Mouse (Mus musculus): ENCODE data around the gene Narfl. TPM values are rescaled to one million over a fixed set of nuclear protein-coding genes. Genes with fewer than 3 reads are reported as not detected.

Narfl gene
- total and polyA plus RNA-seq, 3 experiments: 30.6 to 34.3 TPM; not detected in 1

- Histone ChIP-seq H3K36me3 (ENCODE audit: control insufficient read depth in 1 of 2, insufficient read depth in 2 of 2, low read length in 2 of 2) (peaks cover 0 to 11% of the 10 kb centered on the region in 2 experiments; a peak in 2 of 4 replicates), H3K4me1 (ENCODE audit: control insufficient read depth in 1 of 2, insufficient read depth in 2 of 2, low read length in 2 of 2) (peaks cover 0 to 29% of the 10 kb centered on the region in 2 experiments; a peak in 2 of 4 replicates)
Measured at GRCm38 (mm10) chr17:25825311-25825710, 51.7 kb downstream of the Narfl start.

GRCm38 (mm10) chr17:25825984-25826570 is 52.5 kb downstream of the Narfl start:
- TF ChIP-seq NRF1 (IDR thresholded peaks at IDR 0.05; ENCODE audit: insufficient read depth, low read depth, low read length, poor library complexity, severe bottlenecking) (no peak), E2F4 (IDR thresholded peaks at IDR 0.05; ENCODE audit: borderline replicate concordance, low read depth, low read length) (no peak), KAT2A (conservative IDR thresholded peaks at IDR 0.05; ENCODE audit: low read depth, low read length) (no peak), ZMIZ1 (IDR thresholded peaks at IDR 0.05; ENCODE audit: low read depth, low read length) (no peak), CHD2 (IDR thresholded peaks at IDR 0.05; ENCODE audit: low read length) (no peak), MXI1 (IDR thresholded peaks at IDR 0.05; ENCODE audit: low read depth, low read length) (no peak), GABPA (IDR thresholded peaks at IDR 0.05; ENCODE audit: low read depth, low read length) (no peak), SIN3A (IDR thresholded peaks at IDR 0.05; ENCODE audit: low read length) (no peak), NELFE (IDR thresholded peaks at IDR 0.05; ENCODE audit: low read depth, low read length) (no peak), POLR2AphosphoS2 (IDR thresholded peaks at IDR 0.05; ENCODE audit: low read length) (no peak), ZNF384 (IDR thresholded peaks at IDR 0.05; ENCODE audit: low read depth, low read length) (no peak), MYC (IDR thresholded peaks at IDR 0.05; ENCODE audit: low read depth, low read length) (no peak), JUND (IDR thresholded peaks at IDR 0.05; ENCODE audit: low read depth, low read length) (no peak), TAL1 (IDR thresholded peaks at IDR 0.05; ENCODE audit: low read length) (no peak), RAD21 (IDR thresholded peaks at IDR 0.05; ENCODE audit: low read depth, low read length) (no peak), MAX (IDR thresholded peaks at IDR 0.05; ENCODE audit: low read length) (no peak), ELF1 (IDR thresholded peaks at IDR 0.05; ENCODE audit: low read depth, low read length) (no peak)
- Histone ChIP-seq H3K4me3 (ENCODE audit: control insufficient read depth in 1 of 2, insufficient read depth in 1 of 2, low read depth in 2 of 2, low read length in 2 of 2) (no peak overlapping the region), H3K79me2 (ENCODE audit: control insufficient read depth, insufficient read depth, low read length, poor library complexity) (peaks cover 44% of the 10 kb centered on the region), H3K27ac (ENCODE audit: control insufficient read depth, low read depth, low read length) (no peak overlapping the region), H3K36me3 (ENCODE audit: control insufficient read depth in 1 of 2, insufficient read depth in 2 of 2, low read length in 2 of 2) (peaks cover 0 to 12% of the 10 kb centered on the region in 2 experiments; a peak in 2 of 4 replicates), H3K9me3 (replicated peaks; ENCODE audit: insufficient read depth, low read length) (no peaks in the 10 kb centered on the region), H3K9ac (ENCODE audit: control insufficient read depth, low read depth, low read length, poor library complexity, severe bottlenecking) (no peak overlapping the region), H3K27me3 (ENCODE audit: control insufficient read depth in 1 of 2, insufficient read depth in 2 of 2, low read length in 2 of 2) (no peaks in the 10 kb centered on the region), H3K4me1 (ENCODE audit: control insufficient read depth in 1 of 2, insufficient read depth in 2 of 2, low read length in 2 of 2) (peaks cover 0 to 33% of the 10 kb centered on the region in 2 experiments; a peak in 2 of 4 replicates)
- no peak for DNase-seq (ENCODE audit: low read depth, low spot score)

More at GRCm38 (mm10) chr17:25825311-25825710, 51.7 kb downstream of the Narfl start:
- H3K27me3 ChIP-seq (ENCODE audit: control insufficient read depth in 1 of 2, insufficient read depth in 2 of 2, low read length in 2 of 2): no peaks in the 10 kb centered on the region; a peak in 1 of 4 replicates
- H3K79me2 ChIP-seq (ENCODE audit: control insufficient read depth, insufficient read depth, low read length, poor library complexity): peaks cover 38% of the 10 kb centered on the region
- H3K9me3 ChIP-seq (replicated peaks; ENCODE audit: insufficient read depth, low read length): no peaks in the 10 kb centered on the region
- TF ChIP-seq CTCF (IDR thresholded peaks at IDR 0.05 in 2 of 3, conservative IDR thresholded peaks at IDR 0.05 in 1 of 3; ENCODE audit: control insufficient read depth in 1 of 3, insufficient read depth in 1 of 3, low read depth in 2 of 3, low read length in 3 of 3, poor library complexity in 1 of 3, severe bottlenecking in 1 of 3) (no peak), ZKSCAN1 (IDR thresholded peaks at IDR 0.05; ENCODE audit: low read depth, low read length) (no peak), CHD2 (IDR thresholded peaks at IDR 0.05; ENCODE audit: low read length) (no peak), USF2 (IDR thresholded peaks at IDR 0.05; ENCODE audit: borderline replicate concordance in 1 of 2, insufficient read depth in 1 of 2, low read depth in 1 of 2, low read length in 2 of 2) (no peak), SMC3 (IDR thresholded peaks at IDR 0.05; ENCODE audit: low read depth, low read length) (no peak), ZC3H11A (IDR thresholded peaks at IDR 0.05; ENCODE audit: low read depth, low read length) (no peak), ZNF384 (IDR thresholded peaks at IDR 0.05; ENCODE audit: low read depth, low read length) (no peak), ETS1 (IDR thresholded peaks at IDR 0.05; ENCODE audit: low read depth, low read length) (no peak)
- H3K9ac ChIP-seq (ENCODE audit: control insufficient read depth, low read depth, low read length, poor library complexity, severe bottlenecking): peak overlapping the region; percentile 63
- DNase-seq (ENCODE audit: low read depth, low spot score): no peak
- H3K27ac ChIP-seq (ENCODE audit: control insufficient read depth, low read depth, low read length): no peak overlapping the region
- peak overlapping the region; percentile 73 to 89 for H3K4me3 ChIP-seq (ENCODE audit: control insufficient read depth in 1 of 2, insufficient read depth in 1 of 2, low read depth in 2 of 2, low read length in 2 of 2)
